Mouse (Mus musculus): ENCODE measurements around the gene Plcb1. TPM values are rescaled to one million over a fixed set of nuclear protein-coding genes. Genes with fewer than 3 reads are reported as not detected.

Plcb1 gene
- polyA plus RNA-seq, 1 experiment from 2014 or later, result 30.1 TPM

- H3K4me2 ChIP-seq, result no peak overlapping the region
- H3K27me3 ChIP-seq, result no peaks in the 10 kb centered on the region
- no peak overlapping the region for H3K9ac ChIP-seq
- H3K4me3 ChIP-seq (replicated peaks), result no peak overlapping the region
- no peak overlapping the region for H3K27ac ChIP-seq
- H3K4me1 ChIP-seq, result peaks cover 5% of the 10 kb centered on the region; the same call in 1 of the 2 replicates
- no peaks in the 10 kb centered on the region for H3K9me3 ChIP-seq (replicated peaks)
- ATAC-seq (replicated peaks; ENCODE audit: low FRiP score), result no peak
- no peaks in the 10 kb centered on the region for H3K36me3 ChIP-seq
- 88% methylated on average over 10 of the region's 10 CpGs for WGBS
These were observed 136.9 kb downstream of the Plcb1 start for GRCm38 (mm10) chr2:134922636-134923375.

GRCm38 (mm10) chr2:134924143-134924655 lies 138.3 kb downstream of the Plcb1 start:
- no peak overlapping the region for H3K27ac ChIP-seq
- no peak overlapping the region for H3K4me3 ChIP-seq (replicated peaks)
- no peak overlapping the region for H3K4me2 ChIP-seq
- WGBS, result 90% methylated on average over 4 of the region's 4 CpGs
- H3K4me1 ChIP-seq, result peaks cover 5% of the 10 kb centered on the region; the same call in 1 of the 2 replicates
- no peak for ATAC-seq (replicated peaks; ENCODE audit: low FRiP score)
- no peaks in the 10 kb centered on the region for H3K9me3 ChIP-seq (replicated peaks)
- H3K9ac ChIP-seq, result no peak overlapping the region
- H3K27me3 ChIP-seq, result no peaks in the 10 kb centered on the region
- no peaks in the 10 kb centered on the region for H3K36me3 ChIP-seq

- Histone ChIP-seq H3K27ac (0 out of 2 replicates have a peak overlapping the region, but pooled peaks have one; percentile 49), H3K4me3 (replicated peaks) (no peak overlapping the region), H3K9ac (no peak overlapping the region), H3K27me3 (no peaks in the 10 kb centered on the region), H3K36me3 (no peaks in the 10 kb centered on the region), H3K4me2 (no peak overlapping the region), H3K9me3 (replicated peaks) (no peaks in the 10 kb centered on the region), H3K4me1 (peaks cover 6% of the 10 kb centered on the region)
- ATAC-seq (replicated peaks; ENCODE audit: low FRiP score), result no peak
- 81% methylated on average over 1 of the region's 1 CpGs for WGBS
These were observed 140.4 kb downstream of the Plcb1 start for GRCm38 (mm10) chr2:134926266-134926665.

- no peaks in the 10 kb centered on the region for H3K36me3 ChIP-seq
- 34% methylated on average over 5 of the region's 5 CpGs for whole genome bisulfite sequencing
- H3K9me3 ChIP-seq (replicated peaks), result no peaks in the 10 kb centered on the region
- no peaks in the 10 kb centered on the region for H3K27me3 ChIP-seq
- H3K9ac ChIP-seq, result no peak overlapping the region
- no peak overlapping the region for H3K4me3 ChIP-seq (replicated peaks)
- peak; percentile 67 for ATAC-seq (replicated peaks; ENCODE audit: low FRiP score)
- H3K4me2 ChIP-seq, result no peak overlapping the region
- peak overlapping the region; percentile 49; the same call in 1 of the 2 replicates for H3K27ac ChIP-seq
- H3K4me1 ChIP-seq, result peaks cover 11% of the 10 kb centered on the region
These were observed 141.2 kb downstream of the Plcb1 start for GRCm38 (mm10) chr2:134927072-134927471.

GRCm38 (mm10) chr2:134929452-134929851 lies 143.6 kb downstream of the Plcb1 start:
- no peak overlapping the region for H3K9ac ChIP-seq
- no peak overlapping the region for H3K4me2 ChIP-seq
- H3K4me3 ChIP-seq (replicated peaks), result no peak overlapping the region
- ATAC-seq (replicated peaks; ENCODE audit: low FRiP score), result no peak
- H3K27ac ChIP-seq, result no peak overlapping the region
- no peaks in the 10 kb centered on the region for H3K36me3 ChIP-seq
- H3K4me1 ChIP-seq, result peaks cover 16% of the 10 kb centered on the region
- H3K27me3 ChIP-seq, result no peaks in the 10 kb centered on the region
- H3K9me3 ChIP-seq (replicated peaks), result no peaks in the 10 kb centered on the region

GRCm38 (mm10) chr2:134930961-134931360 lies 145.1 kb downstream of the Plcb1 start:
- Histone ChIP-seq H3K4me1 (peaks cover 16% of the 10 kb centered on the region), H3K4me2 (0 out of 2 replicates have a peak overlapping the region, but pooled peaks have one; percentile 4), H3K36me3 (no peaks in the 10 kb centered on the region), H3K27me3 (no peaks in the 10 kb centered on the region), H3K4me3 (replicated peaks) (no peak overlapping the region), H3K9me3 (replicated peaks) (no peaks in the 10 kb centered on the region), H3K27ac (peak overlapping the region; percentile 79), H3K9ac (no peak overlapping the region)
- ATAC-seq (replicated peaks; ENCODE audit: low FRiP score), result peak; percentile 37
- WGBS, result 70% methylated on average over 4 of the region's 4 CpGs

- ATAC-seq (replicated peaks; ENCODE audit: low FRiP score), result peak; percentile 81
- peak overlapping the region; percentile 4; the same call in 1 of the 2 replicates for H3K4me2 ChIP-seq
- no peaks in the 10 kb centered on the region for H3K9me3 ChIP-seq (replicated peaks)
- H3K27ac ChIP-seq, result peak overlapping the region; percentile 79
- no peaks in the 10 kb centered on the region for H3K36me3 ChIP-seq
- H3K4me3 ChIP-seq (replicated peaks), result no peak overlapping the region
- no peaks in the 10 kb centered on the region for H3K27me3 ChIP-seq
- peaks cover 11% of the 10 kb centered on the region for H3K4me1 ChIP-seq
- WGBS, result 39% methylated on average over 5 of the region's 5 CpGs
- no peak overlapping the region for H3K9ac ChIP-seq
These were observed 146.0 kb downstream of the Plcb1 start for GRCm38 (mm10) chr2:134931756-134932421.

- Histone ChIP-seq H3K4me3 (replicated peaks) (no peak overlapping the region), H3K9ac (no peak overlapping the region), H3K9me3 (replicated peaks) (no peaks in the 10 kb centered on the region), H3K27me3 (no peaks in the 10 kb centered on the region), H3K27ac (no peak overlapping the region), H3K4me1 (peaks cover 11% of the 10 kb centered on the region), H3K4me2 (no peak overlapping the region), H3K36me3 (no peaks in the 10 kb centered on the region)
- ATAC-seq (replicated peaks; ENCODE audit: low FRiP score), result no peak
- WGBS, result 92% methylated on average over 2 of the region's 2 CpGs
These were observed 149.6 kb downstream of the Plcb1 start for GRCm38 (mm10) chr2:134935469-134935868.

- H3K4me3 ChIP-seq (replicated peaks), result no peak overlapping the region
- no peaks in the 10 kb centered on the region for H3K27me3 ChIP-seq
- ATAC-seq (replicated peaks; ENCODE audit: low FRiP score), result no peak
- H3K4me2 ChIP-seq, result no peak overlapping the region
- H3K4me1 ChIP-seq, result peaks cover 11% of the 10 kb centered on the region
- H3K36me3 ChIP-seq, result no peaks in the 10 kb centered on the region
- no peak overlapping the region for H3K9ac ChIP-seq
- WGBS, result 82% methylated on average over 6 of the region's 6 CpGs
- no peak overlapping the region for H3K27ac ChIP-seq
- H3K9me3 ChIP-seq (replicated peaks), result no peaks in the 10 kb centered on the region
These were observed 150.2 kb downstream of the Plcb1 start for GRCm38 (mm10) chr2:134935970-134936649.

GRCm38 (mm10) chr2:134937666-134938065 lies 151.8 kb downstream of the Plcb1 start:
- H3K9me3 ChIP-seq (replicated peaks), result no peaks in the 10 kb centered on the region
- H3K27ac ChIP-seq, result no peak overlapping the region
- no peak overlapping the region for H3K4me3 ChIP-seq (replicated peaks)
- H3K4me1 ChIP-seq, result 0 out of 2 replicates have a peak, but pooled peaks cover 8% of the 10 kb centered on the region
- ATAC-seq (replicated peaks; ENCODE audit: low FRiP score), result no peak
- H3K27me3 ChIP-seq, result no peaks in the 10 kb centered on the region
- H3K36me3 ChIP-seq, result no peaks in the 10 kb centered on the region
- WGBS, result 56% methylated on average over 1 of the region's 1 CpGs
- no peak overlapping the region for H3K9ac ChIP-seq
- H3K4me2 ChIP-seq, result no peak overlapping the region

GRCm38 (mm10) chr2:134942039-134942438 lies 156.2 kb downstream of the Plcb1 start:
- Histone ChIP-seq H3K4me1 (0 out of 2 replicates have a peak, but pooled peaks cover 9% of the 10 kb centered on the region), H3K27ac (no peak overlapping the region), H3K9ac (no peak overlapping the region), H3K36me3 (no peaks in the 10 kb centered on the region), H3K4me2 (no peak overlapping the region), H3K4me3 (replicated peaks) (no peak overlapping the region), H3K9me3 (replicated peaks) (no peaks in the 10 kb centered on the region), H3K27me3 (no peaks in the 10 kb centered on the region)
- WGBS, result 64% methylated on average over 4 of the region's 4 CpGs
- ATAC-seq (replicated peaks; ENCODE audit: low FRiP score), result peak; percentile 65

- Histone ChIP-seq H3K27ac (no peak overlapping the region), H3K9me3 (replicated peaks) (no peaks in the 10 kb centered on the region), H3K36me3 (no peaks in the 10 kb centered on the region), H3K4me3 (replicated peaks) (no peak overlapping the region), H3K4me1 (0 out of 2 replicates have a peak, but pooled peaks cover 10% of the 10 kb centered on the region), H3K9ac (no peak overlapping the region), H3K27me3 (no peaks in the 10 kb centered on the region), H3K4me2 (no peak overlapping the region)
- ATAC-seq (replicated peaks; ENCODE audit: low FRiP score), result no peak
- 52% methylated on average over 2 of the region's 2 CpGs for WGBS
These were observed 157.1 kb downstream of the Plcb1 start for GRCm38 (mm10) chr2:134942919-134943318.

All from kidney, embryonic 15.5 days (tissue).